Mouse (Mus musculus) ES-Bruce4 (cell line): ENCODE data around the gene Tas2r135. TPM values are rescaled to one million over a fixed set of nuclear protein-coding genes. Genes with fewer than 3 reads are reported as not detected.
A peak's percentile ranks its signal among the peaks of the same experiment; 100 is the strongest.

ENCODE experiments used
- H3K27ac ChIP-seq: 2 replicates; pipeline ENCODE4 v1.5.1; 2012; ENCODE audit warnings: low read length, inconsistent platforms; ENCODE audit not compliant: insufficient read depth
- H3K27me3 ChIP-seq: 2 replicates; pipeline ENCODE4 v1.6.1; 2012; ENCODE audit warnings: mild to moderate bottlenecking, low read length, inconsistent platforms; ENCODE audit not compliant: control insufficient read depth, poor library complexity, insufficient read depth, severe bottlenecking
- H3K36me3 ChIP-seq: 2 replicates; pipeline ENCODE4 v1.6.1; 2012; ENCODE audit warnings: inconsistent platforms, mild to moderate bottlenecking, low read length, moderate library complexity; ENCODE audit not compliant: control insufficient read depth, poor library complexity, insufficient read depth, severe bottlenecking
- H3K4me1 ChIP-seq: one replicate; pipeline ENCODE4 v1.8.1; 2011; ENCODE audit warnings: low read length; ENCODE audit not compliant: control insufficient read depth, insufficient read depth
- H3K4me3 ChIP-seq: 2 replicates; pipeline ENCODE4 v1.5.1; 2011; ENCODE audit warnings: low read depth, mild to moderate bottlenecking, low read length
- H3K9ac ChIP-seq: 2 replicates; pipeline ENCODE4 v1.6.1; 2012; ENCODE audit warnings: low read depth, mild to moderate bottlenecking, inconsistent platforms; ENCODE audit not compliant: poor library complexity, severe bottlenecking
- H3K9me3 ChIP-seq: replicated peaks from 2 replicates; pipeline ENCODE4 v1.6.1; 2012; ENCODE audit warnings: mild to moderate bottlenecking, low read length, inconsistent platforms; ENCODE audit not compliant: control insufficient read depth, poor library complexity, insufficient read depth, severe bottlenecking
- CTCF ChIP-seq: IDR thresholded peaks from one replicate; pipeline ENCODE4 v1.8.1; 2011; ENCODE audit warnings: low read depth, low read length
- EP300 ChIP-seq: IDR thresholded peaks from 2 replicates; pipeline ENCODE4 v1.6.1; 2011; ENCODE audit warnings: low read depth, low read length; ENCODE audit not compliant: insufficient read depth
- POLR2A ChIP-seq: IDR thresholded peaks from one replicate; pipeline ENCODE4 v1.8.1; 2011; ENCODE audit warnings: low read length; ENCODE audit not compliant: insufficient read depth
- polyA plus RNA-seq: library from polyadenylated mRNA; stranded (reverse); fragments of >200 nt; gene quantifications from 2 replicates; pipeline ENCODE4 v1.2.4, GENCODE M21; 2011; ENCODE audit warnings: low read depth; ENCODE audit not compliant: missing spikeins, insufficient read depth, insufficient read length

Gene Tas2r135
- polyA plus RNA-seq, 1 experiment: not detected

GRCm38 (mm10) chr6:42376504-42377019 lies 28.7 kb upstream of the Tas2r135 start:
- Histone ChIP-seq H3K9ac (no peak overlapping the region), H3K27me3 (no peaks in the 10 kb centered on the region; the same call in none of the 2 replicates), H3K4me3 (no peak overlapping the region), H3K27ac (no peak overlapping the region), H3K4me1 (no peaks in the 10 kb centered on the region), H3K9me3 (no peaks in the 10 kb centered on the region), H3K36me3 (no peaks in the 10 kb centered on the region)
- TF ChIP-seq EP300: no peak
- no peak for TF ChIP-seq CTCF

- TF ChIP-seq CTCF (no peak), EP300 (no peak), POLR2A (no peak)
- H3K9ac ChIP-seq: no peak overlapping the region
- no peak overlapping the region for H3K27ac ChIP-seq
- H3K27me3 ChIP-seq: no peaks in the 10 kb centered on the region; the same call in none of the 2 replicates
- H3K36me3 ChIP-seq: no peaks in the 10 kb centered on the region
- no peaks in the 10 kb centered on the region for H3K9me3 ChIP-seq
- no peaks in the 10 kb centered on the region for H3K4me1 ChIP-seq
- no peak overlapping the region for H3K4me3 ChIP-seq
These were observed 28.0 kb upstream of the Tas2r135 start for GRCm38 (mm10) chr6:42377280-42377679.

DNA sequence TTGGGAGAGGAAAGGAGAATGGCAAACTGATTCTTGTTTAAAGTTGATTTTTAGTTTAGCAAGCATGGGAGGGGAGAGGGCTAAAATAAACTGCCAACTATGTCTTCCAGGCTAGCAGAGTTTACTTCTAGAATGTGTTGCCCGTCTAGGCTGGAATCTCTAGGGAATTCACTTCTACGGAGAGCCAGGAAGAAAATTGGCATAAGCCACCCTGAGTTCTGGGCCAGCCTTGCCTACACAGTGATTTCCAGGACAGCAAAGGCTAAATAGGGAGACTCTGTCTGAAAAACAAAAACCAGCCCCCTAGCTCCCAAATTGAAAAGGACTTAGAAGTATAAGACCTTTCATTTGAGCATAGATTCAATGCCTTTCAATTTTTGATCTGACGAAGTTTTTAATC lies 25.7 kb upstream of the Tas2r135 start:
- TF ChIP-seq EP300: no peak
- TF ChIP-seq CTCF: no peak
- no peak for TF ChIP-seq POLR2A
- H3K4me1 ChIP-seq: no peaks in the 10 kb centered on the region
- H3K27ac ChIP-seq: no peak overlapping the region
- H3K4me3 ChIP-seq: no peak overlapping the region
- no peak overlapping the region for H3K9ac ChIP-seq
- no peaks in the 10 kb centered on the region for H3K36me3 ChIP-seq
- no peaks in the 10 kb centered on the region for H3K9me3 ChIP-seq
- H3K27me3 ChIP-seq: no peaks in the 10 kb centered on the region; the same call in none of the 2 replicates

GRCm38 (mm10) chr6:42380416-42381144 lies 24.7 kb upstream of the Tas2r135 start:
- Histone ChIP-seq H3K9me3 (no peaks in the 10 kb centered on the region), H3K9ac (no peak overlapping the region), H3K27ac (no peak overlapping the region), H3K27me3 (no peaks in the 10 kb centered on the region; the same call in none of the 2 replicates), H3K36me3 (no peaks in the 10 kb centered on the region), H3K4me1 (no peaks in the 10 kb centered on the region), H3K4me3 (no peak overlapping the region)
- TF ChIP-seq CTCF (no peak), EP300 (peak; percentile 73), POLR2A (no peak)

DNA sequence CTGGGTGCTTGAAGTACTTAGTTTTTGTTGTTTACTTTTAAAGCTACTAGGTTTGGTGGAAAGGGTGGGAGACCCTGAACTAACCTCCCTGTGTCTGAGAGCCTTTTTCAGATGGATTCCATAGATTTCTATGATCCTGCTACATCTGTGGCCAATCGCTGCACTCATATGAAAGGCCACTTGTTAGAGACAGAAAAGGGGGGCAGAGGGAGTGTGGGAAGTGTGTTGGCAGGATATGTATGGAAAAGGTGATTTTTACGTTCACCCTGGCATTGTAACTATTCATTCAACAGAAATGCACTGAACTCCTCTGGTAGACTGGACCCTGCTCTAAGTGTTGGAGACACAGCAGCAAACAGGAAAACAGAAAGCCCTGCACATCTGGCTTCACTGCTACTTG lies 24.0 kb upstream of the Tas2r135 start:
- Histone ChIP-seq H3K4me1 (no peaks in the 10 kb centered on the region), H3K36me3 (no peaks in the 10 kb centered on the region), H3K9ac (no peak overlapping the region), H3K4me3 (no peak overlapping the region), H3K9me3 (no peaks in the 10 kb centered on the region), H3K27me3 (no peaks in the 10 kb centered on the region; the same call in none of the 2 replicates), H3K27ac (no peak overlapping the region)
- TF ChIP-seq CTCF: no peak
- TF ChIP-seq POLR2A: no peak
- no peak for TF ChIP-seq EP300

GRCm38 (mm10) chr6:42381916-42382381 lies 23.3 kb upstream of the Tas2r135 start:
- Histone ChIP-seq H3K4me3 (no peak overlapping the region), H3K36me3 (no peaks in the 10 kb centered on the region), H3K4me1 (no peaks in the 10 kb centered on the region), H3K27me3 (no peaks in the 10 kb centered on the region; the same call in none of the 2 replicates), H3K9me3 (no peaks in the 10 kb centered on the region), H3K9ac (no peak overlapping the region), H3K27ac (no peak overlapping the region)
- no peak for TF ChIP-seq POLR2A
- TF ChIP-seq CTCF: no peak
- no peak for TF ChIP-seq EP300
